Mouse (Mus musculus) liver, embryonic 14.5 days (tissue): ENCODE results near the gene Ces3a.

Experiments
- CTCF ChIP-seq: IDR thresholded peaks from 2 replicates; pipeline ENCODE4 v1.5.1; 2016; ENCODE audit warnings: antibody characterized with exemption, low read depth, control low read depth
- EP300 ChIP-seq: IDR thresholded peaks from 2 replicates; pipeline ENCODE4 v1.6.1; 2016; ENCODE audit warnings: antibody characterized with exemption, low read depth

GRCm38 (mm10) chr8:105088581-105088980 is 40.2 kb downstream of the Ces3a start:
- TF ChIP-seq CTCF (no peak), EP300 (no peak)
